Mouse (Mus musculus) hindbrain, postnatal 0 days (tissue): Measurements from ENCODE around the gene Dlg1. TPM values are rescaled to one million over a fixed set of nuclear protein-coding genes. Genes with fewer than 3 reads are reported as not detected.
A peak's percentile ranks its signal among the peaks of the same experiment; 100 is the strongest.

Experiments
- ATAC-seq: fragments of 200-750 bp; cut with Nextera tagmentation; 2 replicates; pipeline ENCODE4 v1.8.0; 2017; ENCODE audit warnings: mild to moderate bottlenecking, moderate TSS enrichment, moderate library complexity
- DNase-seq: peaks from one replicate; pipeline ENCODE4 v3.0.0-alpha.2; 2015; ENCODE audit warnings: low spot score
- H3K27ac ChIP-seq: fragments of 300-500 bp; sonication (generic); 2 replicates; pipeline ENCODE4 v1.5.1; 2014; ENCODE audit warnings: mild to moderate bottlenecking
- H3K27me3 ChIP-seq: fragments of 300-500 bp; sonication (generic); 2 replicates; pipeline ENCODE4 v1.6.1; 2014; ENCODE audit warnings: low read length, mixed read lengths; ENCODE audit not compliant: insufficient read depth
- H3K36me3 ChIP-seq: fragments of 300-500 bp; sonication (generic); 2 replicates; pipeline ENCODE4 v1.6.1; 2014; ENCODE audit warnings: low read length, mixed read lengths; ENCODE audit not compliant: insufficient read depth
- H3K4me1 ChIP-seq: fragments of 300-500 bp; sonication (generic); 2 replicates; pipeline ENCODE4 v1.6.1; 2014; ENCODE audit warnings: antibody characterized with exemption, low read length, mixed read lengths; ENCODE audit not compliant: insufficient read depth
- H3K4me2 ChIP-seq: fragments of 300-500 bp; sonication (generic); 2 replicates; pipeline ENCODE4 v1.6.1; 2014; ENCODE audit warnings: low read depth, mild to moderate bottlenecking, low read length, moderate library complexity, mixed read lengths
- H3K4me3 ChIP-seq: fragments of 300-500 bp; sonication (generic); 2 replicates; pipeline ENCODE4 v1.5.1; 2014; ENCODE audit warnings: low read length
- H3K9ac ChIP-seq: fragments of 300-500 bp; sonication (generic); replicated peaks from 2 replicates; pipeline ENCODE4 v1.6.1; 2014; ENCODE audit warnings: mild to moderate bottlenecking, low read length, moderate library complexity, mixed read lengths
- H3K9me3 ChIP-seq: fragments of 300-500 bp; sonication (generic); 2 replicates; pipeline ENCODE4 v1.6.1; 2016; ENCODE audit warnings: low read length, mixed read lengths
- CTCF ChIP-seq: IDR thresholded peaks from 2 replicates; pipeline ENCODE4 v1.5.1; 2016; ENCODE audit warnings: antibody characterized with exemption, control low read depth, low read depth
- WGBS: fragments of 180-500 bp; shearing (Covaris S2); extraction: QIAGEN DNeasy Blood & Tissue Kit; methylation state at CpG from one replicate; pipeline ENCODE4 v1.1.7; 2014; 5-methylcytosine and 5-hydroxymethylcytosine counted together
- polyA plus RNA-seq: library from polyadenylated mRNA; unstranded; fragments of >200 nt; fragmentation: Nextera tagmentation; extraction: Ambion mirVana; gene quantifications from 2 replicates; pipeline ENCODE4 v1.2.1, GENCODE M21; 2015
- total RNA-seq: library from RNA; depleted of rRNA; stranded (reverse); fragments of >200 nt; gene quantifications from 2 replicates; pipeline ENCODE4 v1.2.3, GENCODE M21; 2014

The Dlg1 gene
- total and polyA plus RNA-seq, 2 experiments from 2014 or later, result 11.3 to 22.7 TPM

DNA sequence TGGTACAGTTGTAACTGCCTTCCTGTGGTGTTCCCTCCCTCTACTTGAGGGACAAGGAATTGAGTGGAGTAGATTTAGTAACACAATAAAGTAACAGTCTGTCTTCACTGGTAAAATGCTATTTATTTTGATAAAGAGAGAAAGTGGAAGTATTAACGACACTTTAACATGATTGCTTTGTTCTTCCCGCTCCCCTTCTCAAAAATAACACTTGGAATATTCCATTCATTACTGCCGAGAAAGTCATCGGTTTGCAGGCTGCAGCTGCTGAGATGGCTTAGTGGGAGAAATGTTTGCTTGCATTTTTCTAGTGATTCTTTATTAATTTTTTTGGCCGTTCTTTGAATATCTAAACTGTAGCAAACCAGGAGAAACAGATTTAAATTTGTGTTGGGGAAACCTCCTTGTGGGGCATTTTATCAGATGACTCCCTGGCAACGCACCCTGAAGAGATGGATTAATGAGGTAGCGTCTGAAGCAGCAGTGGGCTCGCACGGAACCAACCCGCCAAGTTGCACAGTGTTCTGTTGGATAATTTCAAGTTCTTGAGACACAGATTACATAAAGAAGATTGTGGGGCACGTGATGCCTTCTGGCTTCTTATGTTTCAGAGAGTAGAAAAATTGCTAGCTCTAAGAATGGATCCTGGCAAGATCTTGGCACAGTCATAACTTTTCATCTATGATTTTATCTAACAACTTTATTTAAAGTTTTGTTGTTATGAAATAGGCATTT is 32.2 kb downstream of the Dlg1 start:
- Histone ChIP-seq H3K9ac (0 out of 2 replicates have a peak overlapping the region, but pooled peaks have one; percentile 19), H3K4me1 (no peaks in the 10 kb centered on the region), H3K4me2 (peak overlapping the region; percentile 44), H3K36me3 (no peaks in the 10 kb centered on the region), H3K27ac (no peak overlapping the region), H3K9me3 (no peaks in the 10 kb centered on the region), H3K27me3 (no peaks in the 10 kb centered on the region), H3K4me3 (peak overlapping the region; percentile 28)
- WGBS, result 28% methylated on average over 11 of the region's 11 CpGs
- ATAC-seq, result no peak
- no peak for TF ChIP-seq CTCF
- DNase-seq, result peak; percentile 29

- Histone ChIP-seq H3K36me3 (no peaks in the 10 kb centered on the region), H3K9me3 (no peaks in the 10 kb centered on the region), H3K4me2 (peak overlapping the region; percentile 19), H3K4me3 (no peak overlapping the region), H3K27me3 (no peaks in the 10 kb centered on the region), H3K27ac (no peak overlapping the region), H3K9ac (no peak overlapping the region), H3K4me1 (no peaks in the 10 kb centered on the region)
- no peak for TF ChIP-seq CTCF
- 63% methylated on average over 6 of the region's 6 CpGs for WGBS
- ATAC-seq (no peak), DNase-seq (no peak)
Measured at GRCm38 (mm10) chr16:31696367-31696766, 33.1 kb downstream of the Dlg1 start.

DNA sequence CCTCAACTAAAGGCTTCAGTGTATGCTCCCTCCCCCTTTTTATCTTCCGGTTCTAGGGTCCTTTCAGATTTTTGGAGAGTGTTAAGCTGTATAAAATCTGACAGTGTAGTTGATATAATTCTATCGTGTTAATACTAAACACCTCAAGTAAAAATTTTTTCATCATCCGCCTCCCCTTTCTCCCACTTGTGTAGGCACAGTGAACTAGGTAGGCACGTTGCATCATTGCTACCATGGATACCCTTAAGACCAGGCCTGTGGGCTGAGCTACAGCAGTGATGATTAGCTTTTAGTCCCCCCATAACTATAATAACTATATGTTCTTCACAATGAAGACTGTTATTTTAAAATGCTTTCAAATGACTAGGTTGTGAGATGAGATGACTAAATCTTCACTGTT is 34.1 kb downstream of the Dlg1 start:
- H3K4me2 ChIP-seq, result no peak overlapping the region
- no peak overlapping the region for H3K9ac ChIP-seq
- no peak for ATAC-seq

DNA sequence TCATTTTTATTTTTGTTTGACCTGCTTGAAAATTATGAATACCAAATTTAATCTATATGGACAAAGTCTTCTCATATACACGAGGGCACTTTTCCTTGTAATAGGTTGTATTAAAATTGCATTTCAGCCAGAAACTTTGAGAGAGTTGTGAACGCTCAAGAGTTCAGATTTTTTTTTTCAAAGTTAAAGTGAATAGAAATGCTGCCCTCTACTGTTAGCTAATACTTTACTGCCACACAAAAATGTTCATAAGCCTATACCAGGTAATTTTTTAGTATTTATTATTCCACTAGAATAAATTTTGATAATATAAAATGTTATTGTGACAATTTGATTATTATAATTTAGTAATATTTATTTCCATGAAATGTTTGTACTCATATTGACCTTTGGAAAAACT is 42.0 kb downstream of the Dlg1 start:
- TF ChIP-seq CTCF, result peak; percentile 56
- Histone ChIP-seq H3K4me3 (no peak overlapping the region), H3K4me2 (no peak overlapping the region), H3K9ac (no peak overlapping the region), H3K27ac (no peak overlapping the region), H3K9me3 (no peaks in the 10 kb centered on the region), H3K36me3 (no peaks in the 10 kb centered on the region), H3K4me1 (no peaks in the 10 kb centered on the region), H3K27me3 (no peaks in the 10 kb centered on the region)
- DNase-seq, result peak; percentile 77
- no peak for ATAC-seq
- WGBS, result 19% methylated on average over 2 of the region's 2 CpGs

More for the DNA sequence above, 34.1 kb downstream of the Dlg1 start:
- H3K4me3 ChIP-seq, result no peak overlapping the region
- no peak for DNase-seq
- no peak overlapping the region for H3K27ac ChIP-seq
- WGBS, result 81% methylated on average over 4 of the region's 4 CpGs
- no peaks in the 10 kb centered on the region for H3K9me3 ChIP-seq
- no peak for TF ChIP-seq CTCF
- no peaks in the 10 kb centered on the region for H3K27me3 ChIP-seq
- H3K36me3 ChIP-seq, result no peaks in the 10 kb centered on the region
- no peaks in the 10 kb centered on the region for H3K4me1 ChIP-seq

- Histone ChIP-seq H3K27ac (no peak overlapping the region), H3K4me2 (no peak overlapping the region), H3K4me1 (no peaks in the 10 kb centered on the region), H3K27me3 (no peaks in the 10 kb centered on the region), H3K4me3 (no peak overlapping the region), H3K36me3 (no peaks in the 10 kb centered on the region), H3K9ac (no peak overlapping the region), H3K9me3 (no peaks in the 10 kb centered on the region)
- no peak for TF ChIP-seq CTCF
- no peak for DNase-seq
- WGBS, result 94% methylated on average over 3 of the region's 3 CpGs
- ATAC-seq, result no peak
Measured at GRCm38 (mm10) chr16:31705904-31706303, 42.7 kb downstream of the Dlg1 start.

DNA sequence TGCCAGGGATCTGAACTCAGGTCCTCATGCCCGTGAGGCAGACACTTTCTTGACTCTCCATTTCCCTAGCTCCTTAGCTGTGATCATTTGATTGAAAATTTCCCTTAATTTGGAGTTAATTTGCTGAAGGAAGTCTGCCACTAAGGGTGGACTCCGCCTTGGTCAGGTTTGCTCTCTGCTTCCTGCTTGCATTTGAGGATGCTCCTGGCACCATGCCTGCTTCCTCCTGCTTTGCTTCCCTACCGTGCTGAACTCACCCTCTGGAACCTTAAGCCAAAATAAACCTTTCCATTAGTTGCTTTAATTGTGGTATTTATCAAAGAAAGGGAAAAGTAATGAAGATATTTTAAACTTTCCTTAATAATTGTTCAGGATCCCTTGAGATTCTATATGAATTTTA is 44.1 kb downstream of the Dlg1 start:
- Histone ChIP-seq H3K27me3 (no peaks in the 10 kb centered on the region), H3K4me3 (no peak overlapping the region), H3K27ac (no peak overlapping the region), H3K4me1 (no peaks in the 10 kb centered on the region), H3K4me2 (no peak overlapping the region), H3K9me3 (no peaks in the 10 kb centered on the region), H3K9ac (no peak overlapping the region), H3K36me3 (no peaks in the 10 kb centered on the region)
- ATAC-seq (no peak), DNase-seq (no peak)
- WGBS, result 80% methylated on average over 3 of the region's 3 CpGs
- TF ChIP-seq CTCF, result no peak

- WGBS, result 89% methylated on average over 1 of the region's 1 CpGs
- ATAC-seq, result no peak
- Histone ChIP-seq H3K4me1 (no peaks in the 10 kb centered on the region), H3K9me3 (no peaks in the 10 kb centered on the region), H3K4me3 (no peak overlapping the region), H3K9ac (no peak overlapping the region), H3K27me3 (no peaks in the 10 kb centered on the region), H3K4me2 (no peak overlapping the region), H3K36me3 (no peaks in the 10 kb centered on the region), H3K27ac (no peak overlapping the region)
- TF ChIP-seq CTCF, result no peak
- no peak for DNase-seq
Measured at GRCm38 (mm10) chr16:31722991-31723390, 59.7 kb downstream of the Dlg1 start.
